Mouse (Mus musculus): ENCODE measurements around the gene Net1. TPM values are rescaled to one million over a fixed set of nuclear protein-coding genes. Genes with fewer than 3 reads are reported as not detected.
"Not testable (repeated sequence)": the region's sequence is repeated elsewhere in the genome, so short reads cannot be mapped to it uniquely, and the experiment has no call there.

Net1 gene
- polyA plus RNA-seq, 1 experiment from 2014 or later: 31.9 TPM

DNA sequence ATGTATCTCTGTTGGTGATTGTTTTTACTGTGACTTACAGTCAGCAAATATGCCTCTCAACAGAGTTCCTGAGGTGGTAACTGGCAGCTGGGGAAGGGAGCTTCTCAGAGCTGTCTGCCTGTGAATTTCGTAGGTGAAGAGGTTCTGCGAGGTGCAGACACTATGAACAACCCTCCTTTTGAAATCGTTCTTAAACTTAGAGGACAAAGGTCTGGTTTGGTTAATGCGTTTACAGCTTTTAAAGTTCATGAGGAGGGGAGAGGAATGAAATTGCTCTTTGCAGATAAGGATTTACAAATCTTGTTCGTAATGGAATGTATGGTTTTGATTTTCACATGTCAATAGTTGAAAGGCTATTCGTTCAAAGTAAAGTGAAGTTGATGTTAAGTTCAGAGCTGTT lies 7.6 kb upstream of the Net1 start:
- WGBS: 74% methylated on average over 6 of the region's 6 CpGs
- no peak overlapping the region for H3K4me3 ChIP-seq (ENCODE audit: control insufficient read depth in 1 of 2, insufficient read depth in 1 of 2, low read depth in 1 of 2, low read length in 2 of 2)
- no peak for ATAC-seq (ENCODE audit: insufficient number of reproducible peaks, insufficient read depth, low FRiP score, low read depth)

DNA sequence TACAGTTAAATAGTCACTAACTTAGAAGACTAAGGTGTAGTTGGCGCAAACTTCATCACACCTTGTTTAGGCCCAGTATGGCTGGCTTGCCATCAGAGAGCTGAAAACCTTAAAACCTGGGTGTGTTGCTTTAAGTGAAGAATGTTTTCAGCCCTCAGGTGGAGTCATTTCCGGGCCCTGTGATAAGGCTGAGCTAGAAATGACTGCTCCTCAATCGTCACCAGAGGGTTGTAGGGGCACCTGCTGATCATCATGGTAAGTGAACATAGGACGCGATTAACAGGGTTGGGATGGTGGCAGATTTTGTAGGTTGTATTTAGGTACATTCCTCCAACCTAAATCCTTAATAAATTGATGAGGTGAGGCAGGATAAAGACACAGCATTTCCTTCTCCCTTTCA lies 6.5 kb upstream of the Net1 start:
- Histone ChIP-seq H3K9me3 (ENCODE audit: control insufficient read depth, low read length) (no peaks in the 10 kb centered on the region), H3K4me1 (ENCODE audit: control insufficient read depth in 2 of 2, insufficient read depth in 2 of 2, low read length in 2 of 2) (no peaks in the 10 kb centered on the region), H3K9ac (ENCODE audit: low read length) (no peak overlapping the region), H3K4me2 (ENCODE audit: low read length) (no peak overlapping the region), H3K36me3 (ENCODE audit: control insufficient read depth, insufficient read depth, low read length) (no peaks in the 10 kb centered on the region), H3K27ac (replicated peaks in 1 of 2; ENCODE audit: control insufficient read depth in 1 of 2, insufficient read depth in 1 of 2, low read depth in 2 of 2, low read length in 2 of 2) (no peak overlapping the region), H3K4me3 (ENCODE audit: control insufficient read depth in 1 of 2, insufficient read depth in 1 of 2, low read depth in 1 of 2, low read length in 2 of 2) (no peak overlapping the region), H3K27me3 (ENCODE audit: control insufficient read depth, insufficient read depth, low read length) (no peaks in the 10 kb centered on the region)
- ATAC-seq (ENCODE audit: insufficient number of reproducible peaks, insufficient read depth, low FRiP score, low read depth): no peak
- 51% methylated on average over 5 of the region's 5 CpGs for WGBS

More for the DNA sequence above, 7.6 kb upstream of the Net1 start:
- no peaks in the 10 kb centered on the region for H3K4me1 ChIP-seq (ENCODE audit: control insufficient read depth in 2 of 2, insufficient read depth in 2 of 2, low read length in 2 of 2)
- no peak overlapping the region for H3K27ac ChIP-seq (replicated peaks in 1 of 2; ENCODE audit: control insufficient read depth in 1 of 2, insufficient read depth in 1 of 2, low read depth in 2 of 2, low read length in 2 of 2)
- H3K36me3 ChIP-seq (ENCODE audit: control insufficient read depth, insufficient read depth, low read length): no peaks in the 10 kb centered on the region
- no peak overlapping the region for H3K9ac ChIP-seq (ENCODE audit: low read length)
- H3K27me3 ChIP-seq (ENCODE audit: control insufficient read depth, insufficient read depth, low read length): no peaks in the 10 kb centered on the region
- no peaks in the 10 kb centered on the region for H3K9me3 ChIP-seq (ENCODE audit: control insufficient read depth, low read length)
- H3K4me2 ChIP-seq (ENCODE audit: low read length): no peak overlapping the region

DNA sequence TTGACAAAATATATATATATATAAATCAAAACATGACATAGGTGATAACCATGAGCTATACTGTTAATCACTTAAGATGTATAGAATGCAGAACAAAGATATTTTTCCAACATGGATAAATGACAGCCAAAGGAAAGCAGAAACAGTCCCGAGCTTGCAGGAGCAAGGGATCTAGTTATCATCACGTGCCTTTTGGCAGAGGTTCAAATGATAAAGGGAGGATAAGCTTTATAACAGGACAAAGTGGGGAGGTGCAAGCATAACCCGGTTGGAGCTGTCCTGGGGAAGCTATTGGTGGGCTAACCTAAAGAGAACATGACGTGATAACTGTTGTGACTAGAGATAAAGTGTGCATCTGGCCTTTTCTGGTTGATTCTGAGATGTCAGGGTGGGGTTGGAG lies 4.5 kb downstream of the Net1 start:
- Histone ChIP-seq H3K4me3 (ENCODE audit: control insufficient read depth in 1 of 2, insufficient read depth in 1 of 2, low read depth in 1 of 2, low read length in 2 of 2) (no peak overlapping the region), H3K27me3 (ENCODE audit: control insufficient read depth, insufficient read depth, low read length) (no peaks in the 10 kb centered on the region), H3K27ac (replicated peaks in 1 of 2; ENCODE audit: control insufficient read depth in 1 of 2, insufficient read depth in 1 of 2, low read depth in 2 of 2, low read length in 2 of 2) (no peak overlapping the region), H3K9me3 (ENCODE audit: control insufficient read depth, low read length) (no peaks in the 10 kb centered on the region), H3K36me3 (ENCODE audit: control insufficient read depth, insufficient read depth, low read length) (0 out of 2 replicates have a peak, but pooled peaks cover 13% of the 10 kb centered on the region), H3K4me1 (ENCODE audit: control insufficient read depth in 2 of 2, insufficient read depth in 2 of 2, low read length in 2 of 2) (peaks cover 0 to 13% of the 10 kb centered on the region in 2 experiments; a peak in 2 of 4 replicates), H3K4me2 (ENCODE audit: low read length) (no peak overlapping the region), H3K9ac (ENCODE audit: low read length) (no peak overlapping the region)
- WGBS: 16% methylated on average over 4 of the region's 4 CpGs
- ATAC-seq (ENCODE audit: insufficient number of reproducible peaks, insufficient read depth, low FRiP score, low read depth): no peak

DNA sequence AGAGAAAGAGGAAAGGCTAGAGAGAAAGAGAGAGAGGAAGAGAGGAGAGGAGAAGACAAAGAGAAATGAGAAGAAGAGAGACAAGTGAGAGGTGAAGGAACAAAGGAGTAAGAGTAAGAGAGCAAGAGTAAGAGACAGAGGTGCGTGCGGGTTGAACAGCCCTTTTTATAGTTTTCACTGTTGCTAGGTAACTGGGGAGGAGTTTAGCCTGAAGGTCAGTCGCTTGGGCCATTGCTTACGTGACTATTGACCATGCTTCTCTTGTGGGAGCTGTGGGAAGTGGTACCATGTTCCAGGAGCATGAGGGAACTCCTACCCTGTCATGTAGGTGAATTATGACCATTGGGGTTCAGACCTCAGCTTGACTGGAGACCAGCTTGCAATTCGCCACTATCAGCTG lies 7.7 kb downstream of the Net1 start:
- no peaks in the 10 kb centered on the region for H3K9me3 ChIP-seq (ENCODE audit: control insufficient read depth, low read length)
- WGBS: 85% methylated on average over 5 of the region's 5 CpGs
- peaks cover 2 to 12% of the 10 kb centered on the region in 2 experiments; a peak in 2 of 4 replicates for H3K4me1 ChIP-seq (ENCODE audit: control insufficient read depth in 2 of 2, insufficient read depth in 2 of 2, low read length in 2 of 2)
- H3K9ac ChIP-seq (ENCODE audit: low read length): no peak overlapping the region
- H3K27me3 ChIP-seq (ENCODE audit: control insufficient read depth, insufficient read depth, low read length): no peaks in the 10 kb centered on the region
- H3K4me2 ChIP-seq (ENCODE audit: low read length): no peak overlapping the region
- ATAC-seq (ENCODE audit: insufficient number of reproducible peaks, insufficient read depth, low FRiP score, low read depth): no peak
- H3K36me3 ChIP-seq (ENCODE audit: control insufficient read depth, insufficient read depth, low read length): peaks cover 12% of the 10 kb centered on the region; the same call in 1 of the 2 replicates
- no peak overlapping the region for H3K27ac ChIP-seq (replicated peaks in 1 of 2; ENCODE audit: control insufficient read depth in 1 of 2, insufficient read depth in 1 of 2, low read depth in 2 of 2, low read length in 2 of 2)
- H3K4me3 ChIP-seq (ENCODE audit: control insufficient read depth in 1 of 2, insufficient read depth in 1 of 2, low read depth in 1 of 2, low read length in 2 of 2): no peak overlapping the region

DNA sequence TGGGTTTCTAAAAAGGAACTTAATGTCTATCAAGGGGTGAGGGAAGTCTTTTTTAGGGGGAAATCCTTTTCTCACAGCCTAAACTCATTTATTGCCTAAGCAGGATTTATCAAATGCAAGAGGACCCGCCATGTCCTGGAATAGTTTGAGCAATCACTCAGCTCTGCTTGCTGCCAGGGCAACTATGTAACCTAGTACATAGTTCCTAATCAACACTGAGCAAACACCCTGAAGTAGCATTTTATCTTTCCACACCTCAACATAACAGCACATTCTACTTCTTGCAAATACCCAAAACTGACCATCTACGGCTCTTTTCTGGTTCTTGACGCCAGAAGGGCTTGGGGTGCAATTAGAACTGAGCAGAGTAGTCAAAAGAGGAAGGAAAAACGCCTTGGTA lies 9.8 kb downstream of the Net1 start:
- Histone ChIP-seq H3K4me3 (ENCODE audit: control insufficient read depth in 1 of 2, insufficient read depth in 1 of 2, low read depth in 1 of 2, low read length in 2 of 2) (no peak overlapping the region), H3K36me3 (ENCODE audit: control insufficient read depth, insufficient read depth, low read length) (peaks cover 7% of the 10 kb centered on the region; the same call in 1 of the 2 replicates), H3K9ac (ENCODE audit: low read length) (no peak overlapping the region), H3K4me2 (ENCODE audit: low read length) (no peak overlapping the region), H3K27ac (replicated peaks in 1 of 2; ENCODE audit: control insufficient read depth in 1 of 2, insufficient read depth in 1 of 2, low read depth in 2 of 2, low read length in 2 of 2) (0 out of 4 replicates have a peak overlapping the region, but pooled peaks of 1 of the 2 experiments have one; percentile 16), H3K9me3 (ENCODE audit: control insufficient read depth, low read length) (no peaks in the 10 kb centered on the region), H3K27me3 (ENCODE audit: control insufficient read depth, insufficient read depth, low read length) (no peaks in the 10 kb centered on the region), H3K4me1 (ENCODE audit: control insufficient read depth in 2 of 2, insufficient read depth in 2 of 2, low read length in 2 of 2) (peaks cover 2 to 8% of the 10 kb centered on the region in 2 experiments; a peak in 1 of 4 replicates)
- ATAC-seq (ENCODE audit: insufficient number of reproducible peaks, insufficient read depth, low FRiP score, low read depth): no peak
- 43% methylated on average over 4 of the region's 4 CpGs for WGBS

DNA sequence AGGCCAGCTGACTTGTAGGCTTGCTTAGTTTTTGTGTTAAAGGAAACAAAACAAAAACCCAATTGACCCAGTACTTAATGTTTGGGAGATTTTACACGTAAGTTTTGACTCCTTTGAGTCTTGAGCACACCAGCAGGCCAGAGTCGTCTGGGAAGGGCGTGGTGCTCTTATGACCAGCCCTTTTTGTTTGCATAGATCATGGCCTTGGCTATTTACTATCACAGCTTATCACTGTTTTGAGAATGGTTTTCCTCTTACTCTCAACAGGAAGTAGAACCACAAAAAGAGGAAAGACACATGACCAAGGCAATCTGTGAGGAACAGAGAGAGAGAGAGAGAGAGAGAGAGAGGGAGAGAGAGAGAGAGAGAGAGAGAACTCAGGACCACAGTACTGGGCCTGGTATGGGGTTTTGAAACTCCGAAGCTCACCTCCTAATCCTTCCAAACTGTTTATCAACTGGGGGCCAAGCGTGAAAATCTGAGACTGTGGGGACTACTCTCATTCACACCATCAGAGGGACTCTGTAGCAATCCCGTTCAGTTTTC lies 10.8 kb downstream of the Net1 start:
- no peak for ATAC-seq (ENCODE audit: insufficient number of reproducible peaks, insufficient read depth, low FRiP score, low read depth)
- Histone ChIP-seq H3K4me2 (ENCODE audit: low read length) (no peak overlapping the region), H3K36me3 (ENCODE audit: control insufficient read depth, insufficient read depth, low read length) (peaks cover 11% of the 10 kb centered on the region; the same call in 1 of the 2 replicates), H3K9ac (ENCODE audit: low read length) (no peak overlapping the region), H3K27me3 (ENCODE audit: control insufficient read depth, insufficient read depth, low read length) (no peaks in the 10 kb centered on the region), H3K4me1 (ENCODE audit: control insufficient read depth in 2 of 2, insufficient read depth in 2 of 2, low read length in 2 of 2) (peaks cover 2 to 8% of the 10 kb centered on the region in 2 experiments; a peak in 1 of 4 replicates), H3K9me3 (ENCODE audit: control insufficient read depth, low read length) (no peaks in the 10 kb centered on the region), H3K4me3 (ENCODE audit: control insufficient read depth in 1 of 2, insufficient read depth in 1 of 2, low read depth in 1 of 2, low read length in 2 of 2) (no peak overlapping the region), H3K27ac (replicated peaks in 1 of 2; ENCODE audit: control insufficient read depth in 1 of 2, insufficient read depth in 1 of 2, low read depth in 2 of 2, low read length in 2 of 2) (no peak overlapping the region)
- 59% methylated on average over 6 of the region's 6 CpGs for WGBS

DNA sequence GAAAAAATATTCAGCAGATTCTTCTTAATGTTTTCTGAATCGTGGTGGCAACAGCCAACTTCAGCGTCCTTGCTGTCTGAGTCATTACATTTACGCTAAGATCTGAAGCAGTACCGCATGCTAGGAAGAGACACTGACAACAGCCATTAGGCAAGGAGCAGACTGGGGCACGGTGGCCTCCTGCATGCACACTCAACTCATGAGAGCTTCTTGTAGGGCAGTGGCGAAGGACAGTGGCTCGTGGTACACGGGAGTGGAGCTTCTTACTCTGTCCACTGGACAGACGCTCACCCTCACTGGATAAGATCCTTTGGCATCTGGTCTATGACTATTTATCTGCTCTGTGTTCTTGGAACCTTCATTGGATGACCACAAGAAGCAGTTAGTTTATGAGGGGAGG lies 18.7 kb downstream of the Net1 start:
- Histone ChIP-seq H3K36me3 (ENCODE audit: control insufficient read depth, insufficient read depth, low read length) (peaks cover 9% of the 10 kb centered on the region; the same call in 1 of the 2 replicates), H3K9ac (ENCODE audit: low read length) (no peak overlapping the region), H3K4me1 (ENCODE audit: control insufficient read depth in 2 of 2, insufficient read depth in 2 of 2, low read length in 2 of 2) (no peaks in the 10 kb centered on the region), H3K4me2 (ENCODE audit: low read length) (no peak overlapping the region), H3K4me3 (ENCODE audit: control insufficient read depth in 1 of 2, insufficient read depth in 1 of 2, low read depth in 1 of 2, low read length in 2 of 2) (no peak overlapping the region), H3K9me3 (ENCODE audit: control insufficient read depth, low read length) (no peaks in the 10 kb centered on the region), H3K27me3 (ENCODE audit: control insufficient read depth, insufficient read depth, low read length) (no peaks in the 10 kb centered on the region), H3K27ac (replicated peaks in 1 of 2; ENCODE audit: control insufficient read depth in 1 of 2, insufficient read depth in 1 of 2, low read depth in 2 of 2, low read length in 2 of 2) (no peak overlapping the region)
- 85% methylated on average over 9 of the region's 9 CpGs for WGBS
- no peak for ATAC-seq (ENCODE audit: insufficient number of reproducible peaks, insufficient read depth, low FRiP score, low read depth)

DNA sequence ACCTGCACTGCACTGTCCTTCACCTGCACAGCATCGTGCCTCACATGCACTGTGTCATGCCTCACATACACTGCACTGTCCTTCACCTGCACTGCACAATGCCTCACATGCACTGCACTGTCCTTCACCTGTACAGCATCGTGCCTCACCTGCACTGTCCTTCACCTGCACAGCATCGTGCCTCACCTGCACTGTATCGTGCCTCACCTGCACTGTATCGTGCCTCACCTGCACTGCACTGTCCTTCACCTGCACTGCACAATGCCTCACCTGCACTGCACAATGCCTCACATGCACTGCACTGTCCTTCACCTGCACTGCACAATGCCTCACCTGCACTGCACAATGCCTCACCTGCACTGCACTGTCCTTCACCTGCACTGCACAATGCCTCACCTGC lies 19.8 kb downstream of the Net1 start:
- not testable (repeated sequence) for H3K4me3 ChIP-seq (ENCODE audit: control insufficient read depth in 1 of 2, insufficient read depth in 1 of 2, low read depth in 1 of 2, low read length in 2 of 2); H3K27me3 ChIP-seq (ENCODE audit: control insufficient read depth, insufficient read depth, low read length); ATAC-seq (ENCODE audit: insufficient number of reproducible peaks, insufficient read depth, low FRiP score, low read depth); H3K36me3 ChIP-seq (ENCODE audit: control insufficient read depth, insufficient read depth, low read length); H3K9me3 ChIP-seq (ENCODE audit: control insufficient read depth, low read length); H3K9ac ChIP-seq (ENCODE audit: low read length); H3K4me2 ChIP-seq (ENCODE audit: low read length); H3K27ac ChIP-seq (replicated peaks in 1 of 2; ENCODE audit: control insufficient read depth in 1 of 2, insufficient read depth in 1 of 2, low read depth in 2 of 2, low read length in 2 of 2); H3K4me1 ChIP-seq (ENCODE audit: control insufficient read depth in 2 of 2, insufficient read depth in 2 of 2, low read length in 2 of 2)
- 93% methylated on average over 5 of the region's 5 CpGs for WGBS
